Mouse (Mus musculus) embryonic facial prominence, embryonic 14.5 days (tissue): Measurements from ENCODE around the gene Atp9a. TPM values are rescaled to one million over a fixed set of nuclear protein-coding genes. Genes with fewer than 3 reads are reported as not detected.
A peak's percentile ranks its signal among the peaks of the same experiment; 100 is the strongest.

Source experiments
- ATAC-seq: fragments of 200-750 bp; cut with Nextera tagmentation; 2 replicates; pipeline ENCODE4 v1.8.0; 2017; ENCODE audit warnings: low read depth, moderate number of reproducible peaks, moderate TSS enrichment
- DNase-seq: peaks from one replicate; pipeline ENCODE4 v3.0.0-alpha.2; 2015; ENCODE audit warnings: low spot score
- H3K27ac ChIP-seq: fragments of 300-500 bp; sonication (generic); replicated peaks from 2 replicates; pipeline ENCODE4 v1.5.1; 2014; ENCODE audit warnings: low read depth, mild to moderate bottlenecking, low read length, moderate library complexity
- H3K27me3 ChIP-seq: fragments of 300-500 bp; sonication (generic); replicated peaks from 2 replicates; pipeline ENCODE4 v1.6.1; 2014; ENCODE audit warnings: low read length; ENCODE audit not compliant: control insufficient read depth, insufficient read depth
- H3K36me3 ChIP-seq: fragments of 300-500 bp; sonication (generic); 2 replicates; pipeline ENCODE4 v1.6.1; 2014; ENCODE audit warnings: low read length, mixed read lengths; ENCODE audit not compliant: control insufficient read depth, insufficient read depth
- H3K4me1 ChIP-seq: fragments of 300-500 bp; sonication (generic); 2 replicates; pipeline ENCODE4 v1.6.1; 2014; ENCODE audit warnings: antibody characterized with exemption, low read length; ENCODE audit not compliant: control insufficient read depth, insufficient read depth
- H3K4me2 ChIP-seq: fragments of 300-500 bp; sonication (generic); 2 replicates; pipeline ENCODE4 v1.6.1; 2014; ENCODE audit warnings: low read depth, mild to moderate bottlenecking, low read length, moderate library complexity, mixed read lengths
- H3K4me3 ChIP-seq: fragments of 300-500 bp; sonication (generic); 2 replicates; pipeline ENCODE4 v1.5.1; 2014; ENCODE audit warnings: low read depth, mild to moderate bottlenecking, low read length
- H3K9ac ChIP-seq: fragments of 300-500 bp; sonication (generic); 2 replicates; pipeline ENCODE4 v1.6.1; 2014; ENCODE audit warnings: low read depth, mild to moderate bottlenecking, low read length, moderate library complexity, mixed read lengths
- H3K9me3 ChIP-seq: fragments of 300-500 bp; sonication (generic); 2 replicates; pipeline ENCODE4 v1.6.1; 2016; ENCODE audit warnings: low read length; ENCODE audit not compliant: control insufficient read depth
- WGBS: fragments of 180-500 bp; shearing (Covaris S2); extraction: QIAGEN DNeasy Blood & Tissue Kit; methylation state at CpG from one replicate; pipeline ENCODE4 v1.1.7; 2014; 5-methylcytosine and 5-hydroxymethylcytosine counted together
- polyA plus RNA-seq: library from polyadenylated mRNA; unstranded; fragments of >200 nt; fragmentation: Nextera tagmentation; extraction: Ambion mirVana; gene quantifications from 2 replicates; pipeline ENCODE4 v1.2.1, GENCODE M21; 2014

The Atp9a gene
- 28.7 and 29.1 TPM in 2 replicates for polyA plus RNA-seq

GRCm38 (mm10) chr2:168742059-168742627 is at the start of gene Atp9a:
Gene Atp9a (minus strand): TSS chr2:168742409.
- peak within 1 kb of the TSS; percentile 90 for H3K4me3 ChIP-seq
- peak within 1 kb of the TSS; percentile 81 for H3K27ac ChIP-seq
- H3K9me3 ChIP-seq: no peaks in the 10 kb centered on the region
- ATAC-seq (peak; percentile 76), DNase-seq (peak; percentile 62)
- H3K4me1 ChIP-seq: no peaks in the 10 kb centered on the region
- H3K9ac ChIP-seq: peak within 1 kb of the TSS; percentile 84
- no peaks in the 10 kb centered on the region for H3K36me3 ChIP-seq
- WGBS: 16% methylated on average over 13 of the region's 33 CpGs
- H3K4me2 ChIP-seq: peak within 1 kb of the TSS; percentile 71
- no peaks in the 10 kb centered on the region for H3K27me3 ChIP-seq

GRCm38 (mm10) chr2:168791115-168791802 is 49.0 kb upstream of the Atp9a start:
- Histone ChIP-seq H3K4me1 (no peaks in the 10 kb centered on the region), H3K36me3 (no peaks in the 10 kb centered on the region), H3K4me2 (no peak overlapping the region), H3K9ac (no peak overlapping the region), H3K27ac (no peak overlapping the region), H3K9me3 (no peaks in the 10 kb centered on the region), H3K4me3 (no peak overlapping the region), H3K27me3 (no peaks in the 10 kb centered on the region)
- DNase-seq (peak; percentile 57), ATAC-seq (peak; percentile 50)
- 58% methylated on average over 4 of the region's 4 CpGs for WGBS

GRCm38 (mm10) chr2:168786174-168786573 is 44.0 kb upstream of the Atp9a start:
- no peak overlapping the region for H3K9ac ChIP-seq
- no peak overlapping the region for H3K27ac ChIP-seq
- WGBS: 86% methylated on average over 9 of the region's 9 CpGs
- H3K4me3 ChIP-seq: no peak overlapping the region
- no peaks in the 10 kb centered on the region for H3K4me1 ChIP-seq
- H3K27me3 ChIP-seq: no peaks in the 10 kb centered on the region
- no peaks in the 10 kb centered on the region for H3K36me3 ChIP-seq
- DNase-seq (no peak), ATAC-seq (no peak)
- no peak overlapping the region for H3K4me2 ChIP-seq
- no peaks in the 10 kb centered on the region for H3K9me3 ChIP-seq

- no peak overlapping the region for H3K4me2 ChIP-seq
- 20% methylated on average over 9 of the region's 9 CpGs for WGBS
Measured at GRCm38 (mm10) chr2:168780596-168780995, 38.4 kb upstream of the Atp9a start.

GRCm38 (mm10) chr2:168780024-168780423 is 37.8 kb upstream of the Atp9a start:
- no peaks in the 10 kb centered on the region for H3K36me3 ChIP-seq
- no peaks in the 10 kb centered on the region for H3K9me3 ChIP-seq
- DNase-seq (no peak), ATAC-seq (no peak)
- no peak overlapping the region for H3K27ac ChIP-seq
- peaks cover 5% of the 10 kb centered on the region; the same call in 1 of the 2 replicates for H3K4me1 ChIP-seq
- no peak overlapping the region; the same call in 1 of the 2 replicates for H3K4me2 ChIP-seq
- no peak overlapping the region for H3K4me3 ChIP-seq
- 16% methylated on average over 9 of the region's 9 CpGs for WGBS
- H3K27me3 ChIP-seq: no peaks in the 10 kb centered on the region
- H3K9ac ChIP-seq: no peak overlapping the region

More at GRCm38 (mm10) chr2:168780596-168780995, 38.4 kb upstream of the Atp9a start:
- H3K4me1 ChIP-seq: peaks cover 5% of the 10 kb centered on the region; the same call in 1 of the 2 replicates
- no peak overlapping the region for H3K4me3 ChIP-seq
- ATAC-seq (no peak), DNase-seq (peak; percentile 15)
- no peaks in the 10 kb centered on the region for H3K9me3 ChIP-seq
- H3K9ac ChIP-seq: no peak overlapping the region
- no peaks in the 10 kb centered on the region for H3K27me3 ChIP-seq
- no peak overlapping the region; the same call in 1 of the 2 replicates for H3K27ac ChIP-seq
- H3K36me3 ChIP-seq: no peaks in the 10 kb centered on the region

GRCm38 (mm10) chr2:168777481-168777880 is 35.3 kb upstream of the Atp9a start:
- Histone ChIP-seq H3K4me1 (peaks cover 5% of the 10 kb centered on the region; the same call in 1 of the 2 replicates), H3K4me3 (no peak overlapping the region), H3K4me2 (no peak overlapping the region), H3K9me3 (no peaks in the 10 kb centered on the region), H3K27ac (no peak overlapping the region), H3K9ac (no peak overlapping the region), H3K36me3 (no peaks in the 10 kb centered on the region), H3K27me3 (no peaks in the 10 kb centered on the region)
- no peak for ATAC-seq
- DNase-seq: no peak

- ATAC-seq (no peak), DNase-seq (no peak)
- peaks cover 5% of the 10 kb centered on the region; the same call in 1 of the 2 replicates for H3K4me1 ChIP-seq
- no peaks in the 10 kb centered on the region for H3K27me3 ChIP-seq
- H3K9ac ChIP-seq: no peak overlapping the region
- no peak overlapping the region for H3K4me3 ChIP-seq
- H3K9me3 ChIP-seq: no peaks in the 10 kb centered on the region
- H3K4me2 ChIP-seq: no peak overlapping the region
- H3K27ac ChIP-seq: no peak overlapping the region
- H3K36me3 ChIP-seq: no peaks in the 10 kb centered on the region
- WGBS: 80% methylated on average over 3 of the region's 3 CpGs
Measured at GRCm38 (mm10) chr2:168776238-168776637, 34.0 kb upstream of the Atp9a start.

GRCm38 (mm10) chr2:168769259-168769658 is 27.1 kb upstream of the Atp9a start:
- Histone ChIP-seq H3K27me3 (peaks cover 54% of the 10 kb centered on the region), H3K4me3 (no peak overlapping the region), H3K36me3 (no peaks in the 10 kb centered on the region), H3K9me3 (no peaks in the 10 kb centered on the region), H3K9ac (no peak overlapping the region), H3K27ac (no peak overlapping the region), H3K4me2 (no peak overlapping the region), H3K4me1 (peaks cover 14% of the 10 kb centered on the region)
- no peak for ATAC-seq
- WGBS: 49% methylated on average over 8 of the region's 8 CpGs
- DNase-seq: no peak
